Mouse (Mus musculus) erythroblast, embryonic 14.5 days (primary cell): ENCODE measurements at regions not wholly inside any gene's neighbourhood (a gene's known extent, or its start where the extent isn't known, plus 50 kb on each side); places are given as distances from the start of the nearest gene placed in this dataset.

Experiments used
- GATA1 ChIP-seq: IDR thresholded peaks from 2 replicates; pipeline ENCODE4 v1.6.1; 2012; ENCODE audit warnings: low read length, inconsistent platforms, mixed read lengths
- TAL1 ChIP-seq: IDR thresholded peaks from 3 replicates; pipeline ENCODE4 v1.6.1; 2012; ENCODE audit warnings: low read length, inconsistent platforms, mixed read lengths

GRCm38 (mm10) chr9:112909311-112910101 is 673.8 kb upstream of the Arpp21 start:
- TF ChIP-seq GATA1 (no peak), TAL1 (no peak)
